Mouse (Mus musculus) MEL (cell line): Measurements from ENCODE around the gene Pkhd1. TPM values are rescaled to one million over a fixed set of nuclear protein-coding genes. Genes with fewer than 3 reads are reported as not detected.
A peak's percentile ranks its signal among the peaks of the same experiment; 100 is the strongest.

Source experiments
- DNase-seq: peaks from one replicate; pipeline ENCODE4 v3.0.0; 2011; ENCODE audit warnings: low read depth, low spot score
- H3K27ac ChIP-seq: 2 replicates; pipeline ENCODE4 v1.5.1; 2012; ENCODE audit warnings: low read depth, mild to moderate bottlenecking, control low read depth, low read length, moderate library complexity; ENCODE audit not compliant: control insufficient read depth
- H3K27me3 ChIP-seq, 2 experiments: fragments of 150-350 bp in 1 of 2; sonication (generic) in 1 of 2; 2 replicates each; pipeline ENCODE4 v1.6.1; 2012; ENCODE audit warnings: low read length in 2 of 2, mild to moderate bottlenecking in 2 of 2, improper control_type of control experiment in 1 of 2, moderate library complexity in 1 of 2; ENCODE audit not compliant: insufficient read depth in 2 of 2, control insufficient read depth in 1 of 2
- H3K36me3 ChIP-seq, 2 experiments: 2 replicates each; pipeline ENCODE4 v1.6.1; 2012 to 2014; ENCODE audit warnings: low read length in 2 of 2, improper control_type of control experiment in 1 of 2, inconsistent platforms in 1 of 2, mild to moderate bottlenecking in 1 of 2; ENCODE audit not compliant: insufficient read depth in 2 of 2, control insufficient read depth in 1 of 2
- H3K4me1 ChIP-seq, 2 experiments: fragments of 150-350 bp in 1 of 2; sonication (generic) in 1 of 2; 2 replicates each; pipeline ENCODE4 v1.6.1; 2012; ENCODE audit warnings: low read length in 2 of 2, improper control_type of control experiment in 1 of 2, mild to moderate bottlenecking in 1 of 2; ENCODE audit not compliant: insufficient read depth in 2 of 2, control insufficient read depth in 1 of 2
- H3K4me3 ChIP-seq, 2 experiments: fragments of 150-350 bp in 1 of 2; sonication (generic) in 1 of 2; 2 replicates each; pipeline ENCODE4 v1.5.1; 2012; ENCODE audit warnings: low read depth in 2 of 2, low read length in 2 of 2, mild to moderate bottlenecking in 2 of 2, moderate library complexity in 2 of 2, control low read depth in 1 of 2, improper control_type of control experiment in 1 of 2; ENCODE audit not compliant: control insufficient read depth in 1 of 2, insufficient read depth in 1 of 2
- H3K79me2 ChIP-seq: 2 replicates; pipeline ENCODE4 v1.6.1; 2012; ENCODE audit warnings: mild to moderate bottlenecking, low read length, moderate library complexity; ENCODE audit not compliant: control insufficient read depth, poor library complexity, insufficient read depth
- H3K9ac ChIP-seq: 2 replicates; pipeline ENCODE4 v1.6.1; 2012; ENCODE audit warnings: low read depth, mild to moderate bottlenecking, control low read depth, low read length, moderate library complexity; ENCODE audit not compliant: control insufficient read depth, poor library complexity, severe bottlenecking
- H3K9me3 ChIP-seq: fragments of 150-350 bp; sonication (generic); replicated peaks from 2 replicates; pipeline ENCODE4 v1.6.1; 2012; ENCODE audit warnings: mild to moderate bottlenecking, low read length, improper control_type of control experiment, moderate library complexity; ENCODE audit not compliant: insufficient read depth
- CHD2 ChIP-seq: IDR thresholded peaks from 2 replicates; pipeline ENCODE4 v1.6.1; 2011; ENCODE audit warnings: low read length, improper control_type of control experiment
- CTCF ChIP-seq, 3 experiments: IDR thresholded peaks in 2 of 3; conservative IDR thresholded peaks in 1 of 3; 2 replicates each; pipeline ENCODE4 v1.5.1; 2011 to 2012; ENCODE audit warnings: low read length in 3 of 3, low read depth in 2 of 3, mild to moderate bottlenecking in 2 of 3, improper control_type of control experiment in 1 of 3, inconsistent platforms in 1 of 3, mixed read lengths in 1 of 3, moderate library complexity in 1 of 3; ENCODE audit not compliant: control insufficient read depth in 1 of 3, insufficient read depth in 1 of 3, poor library complexity in 1 of 3, severe bottlenecking in 1 of 3
- E2F4 ChIP-seq: IDR thresholded peaks from 2 replicates; pipeline ENCODE4 v1.6.1; 2011; ENCODE audit warnings: low read depth, low read length, improper control_type of control experiment, borderline replicate concordance
- ELF1 ChIP-seq: IDR thresholded peaks from 2 replicates; pipeline ENCODE4 v1.6.1; 2014; ENCODE audit warnings: low read depth, mild to moderate bottlenecking, inconsistent platforms, low read length, improper control_type of control experiment, moderate library complexity
- EP300 ChIP-seq, 2 experiments: IDR thresholded peaks; 2 replicates each; pipeline ENCODE4 v1.6.1; 2011; ENCODE audit warnings: improper control_type of control experiment in 2 of 2, low read length in 2 of 2, low read depth in 1 of 2, mild to moderate bottlenecking in 1 of 2
- GABPA ChIP-seq: IDR thresholded peaks from 2 replicates; pipeline ENCODE4 v1.6.1; 2012; ENCODE audit warnings: low read depth, mild to moderate bottlenecking, inconsistent platforms, low read length, improper control_type of control experiment, moderate library complexity
- HCFC1 ChIP-seq: IDR thresholded peaks from 2 replicates; pipeline ENCODE4 v1.6.1; 2012; ENCODE audit warnings: low read depth, mild to moderate bottlenecking, inconsistent platforms, low read length, improper control_type of control experiment, moderate library complexity
- JUND ChIP-seq: IDR thresholded peaks from 2 replicates; pipeline ENCODE4 v1.6.1; 2011; ENCODE audit warnings: low read depth, mild to moderate bottlenecking, improper control_type of control experiment, low read length
- MAZ ChIP-seq: IDR thresholded peaks from 2 replicates; pipeline ENCODE4 v1.6.1; 2012; ENCODE audit warnings: low read depth, mild to moderate bottlenecking, inconsistent platforms, low read length, improper control_type of control experiment
- MEF2A ChIP-seq: IDR thresholded peaks from 2 replicates; pipeline ENCODE4 v1.6.1; 2014; ENCODE audit warnings: low read depth, mild to moderate bottlenecking, inconsistent platforms, low read length, improper control_type of control experiment; ENCODE audit not compliant: poor library complexity, insufficient replicate concordance, severe bottlenecking; ENCODE audit errors: extremely low read depth
- MYB ChIP-seq: IDR thresholded peaks from 2 replicates; pipeline ENCODE4 v1.6.1; 2011; ENCODE audit warnings: mild to moderate bottlenecking, low read depth, low read length, improper control_type of control experiment
- NRF1 ChIP-seq: IDR thresholded peaks from 2 replicates; pipeline ENCODE4 v1.6.1; 2014; ENCODE audit warnings: low read depth, mild to moderate bottlenecking, inconsistent platforms, low read length, improper control_type of control experiment, moderate library complexity; ENCODE audit not compliant: poor library complexity, insufficient read depth, severe bottlenecking
- RAD21 ChIP-seq: IDR thresholded peaks from 2 replicates; pipeline ENCODE4 v1.6.1; 2011; ENCODE audit warnings: mild to moderate bottlenecking, low read depth, low read length, improper control_type of control experiment
- SMC3 ChIP-seq: IDR thresholded peaks from 2 replicates; pipeline ENCODE4 v1.6.1; 2011; ENCODE audit warnings: low read depth, low read length, improper control_type of control experiment
- TBP ChIP-seq: IDR thresholded peaks from 2 replicates; pipeline ENCODE4 v1.8.0; 2011; ENCODE audit warnings: low read depth, low read length, improper control_type of control experiment
- TCF12 ChIP-seq: IDR thresholded peaks from 2 replicates; pipeline ENCODE4 v1.6.1; 2014; ENCODE audit warnings: low read depth, mild to moderate bottlenecking, inconsistent platforms, low read length, improper control_type of control experiment, moderate library complexity
- ZC3H11A ChIP-seq: IDR thresholded peaks from 2 replicates; pipeline ENCODE4 v1.6.1; 2012; ENCODE audit warnings: low read depth, mild to moderate bottlenecking, inconsistent platforms, low read length, improper control_type of control experiment
- polyA plus RNA-seq, 2 experiments: library from polyadenylated mRNA; stranded (reverse) in 1 of 2; unstranded in 1 of 2; fragments of >175 nt in 1 of 2; fragments of >200 nt in 1 of 2; gene quantifications; 2 replicates each; pipeline versions ENCODE4 v1.2.1 to v1.2.4; 2012; ENCODE audit warnings: low replicate concordance in 2 of 2, low read depth in 1 of 2; ENCODE audit not compliant: insufficient read length in 2 of 2, insufficient read depth in 1 of 2, missing spikeins in 1 of 2
- total RNA-seq: library from RNA; depleted of rRNA; stranded (reverse); fragments of 300-350 nt; gene quantifications from 2 replicates; pipeline ENCODE4 v1.2.3, GENCODE M21; 2012

Gene Pkhd1
- total and polyA plus RNA-seq, 3 experiments = not detected

DNA sequence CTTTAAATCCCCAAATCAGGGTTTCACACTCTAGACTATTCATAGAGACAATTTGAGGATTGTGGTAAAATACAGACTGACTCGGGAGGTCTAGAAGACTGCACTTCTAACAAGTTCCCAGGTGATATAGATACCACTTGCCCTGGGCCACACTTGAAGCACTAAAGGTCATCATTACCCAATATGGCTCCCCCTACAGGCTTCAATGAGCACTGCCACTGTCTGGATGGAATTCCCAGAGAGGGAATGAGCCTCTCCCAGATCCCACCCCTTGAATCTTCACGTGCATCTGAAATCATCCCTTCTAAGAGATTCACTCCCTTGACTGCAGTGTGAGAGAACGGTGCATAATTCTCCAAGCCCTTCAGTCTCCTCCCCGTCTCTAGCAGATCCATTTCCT is 73.3 kb downstream of the Pkhd1 start:
- Histone ChIP-seq H3K9ac (no peak overlapping the region), H3K4me1 (no peaks in the 10 kb centered on the region), H3K27me3 (no peaks in the 10 kb centered on the region), H3K36me3 (no peaks in the 10 kb centered on the region), H3K79me2 (no peaks in the 10 kb centered on the region), H3K27ac (no peak overlapping the region), H3K9me3 (no peaks in the 10 kb centered on the region), H3K4me3 (no peak overlapping the region)
- DNase-seq = no peak
- TF ChIP-seq CHD2 (no peak), RAD21 (no peak), NRF1 (no peak), ELF1 (no peak)
- TF ChIP-seq, all 39 proteins: peak for 0

DNA sequence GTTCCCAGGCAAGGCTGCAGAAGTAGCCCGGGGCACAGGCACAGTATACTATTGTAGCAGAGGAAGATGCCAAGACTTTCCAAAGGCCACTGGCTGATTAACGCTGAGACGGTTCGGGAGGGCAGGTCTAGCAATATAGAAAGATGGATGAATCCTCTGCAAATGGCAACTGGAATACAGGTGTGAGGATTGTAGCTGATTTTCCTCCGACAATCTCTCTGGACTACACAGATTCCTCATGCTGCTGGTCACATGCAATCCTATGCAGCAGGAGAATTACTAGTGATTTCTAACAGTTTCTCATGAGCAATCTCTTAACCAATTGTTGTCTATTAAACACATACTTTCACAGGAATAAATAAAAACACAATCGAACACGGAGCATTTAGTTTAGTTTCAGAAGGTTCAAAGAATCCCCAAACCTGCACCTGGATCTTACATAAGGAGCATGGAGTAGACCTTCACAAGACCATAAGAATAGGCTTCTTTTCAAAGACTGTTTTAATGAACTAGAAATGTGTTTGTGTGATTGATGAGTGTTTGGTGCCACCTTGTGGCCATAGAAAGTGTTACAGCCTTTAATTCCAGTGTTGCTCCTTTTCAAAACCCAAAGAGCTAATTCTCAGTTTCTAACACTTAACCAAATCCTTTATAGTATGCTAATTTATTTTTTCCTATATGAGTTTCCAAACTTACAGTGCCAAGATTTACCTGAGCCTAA is 104.3 kb downstream of the Pkhd1 start:
- H3K27ac ChIP-seq = no peak overlapping the region
- H3K4me3 ChIP-seq = no peak overlapping the region
- no peaks in the 10 kb centered on the region for H3K27me3 ChIP-seq
- peak; percentile 48 for DNase-seq
- H3K4me1 ChIP-seq = no peaks in the 10 kb centered on the region
- no peaks in the 10 kb centered on the region for H3K36me3 ChIP-seq
- no peak overlapping the region for H3K9ac ChIP-seq
- no peaks in the 10 kb centered on the region for H3K79me2 ChIP-seq
- H3K9me3 ChIP-seq = no peaks in the 10 kb centered on the region
- TF ChIP-seq JUND (no peak), SMC3 (peak; percentile 60), CHD2 (no peak), NRF1 (no peak), E2F4 (no peak), ZC3H11A (peak; percentile 56), TBP (no peak), MYB (no peak), EP300 (IDR thresholded peaks at IDR 0.05; ENCODE audit: low read depth in 1 of 2, low read length in 2 of 2) (no peak), RAD21 (peak; percentile 79), TCF12 (no peak), MEF2A (no peak), CTCF (IDR thresholded peaks at IDR 0.05 in 2 of 3, conservative IDR thresholded peaks at IDR 0.05 in 1 of 3; ENCODE audit: control insufficient read depth in 1 of 3, insufficient read depth in 1 of 3, low read depth in 2 of 3, low read length in 3 of 3, poor library complexity in 1 of 3, severe bottlenecking in 1 of 3) (peak; percentile 34 to 68 (median 36); a peak in 5 of 6 replicates), GABPA (no peak), HCFC1 (no peak), MAZ (no peak)
